Mouse (Mus musculus) lung, embryonic 16.5 days (tissue): ENCODE measurements around the gene Dlg4. TPM values are rescaled to one million over a fixed set of nuclear protein-coding genes. Genes with fewer than 3 reads are reported as not detected.
A peak's percentile ranks its signal among the peaks of the same experiment; 100 is the strongest.
"Not testable (repeated sequence)": the region's sequence is repeated elsewhere in the genome, so short reads cannot be mapped to it uniquely, and the experiment has no call there.

ENCODE experiments used
- ATAC-seq: fragments of 200-750 bp; cut with Nextera tagmentation; 2 replicates; pipeline ENCODE4 v1.8.0; 2017; ENCODE audit warnings: low read depth, mild to moderate bottlenecking, moderate library complexity
- H3K27ac ChIP-seq: fragments of 300-500 bp; sonication (generic); 2 replicates; pipeline ENCODE4 v1.5.1; 2014; ENCODE audit warnings: mild to moderate bottlenecking, control low read depth, low read length
- H3K27me3 ChIP-seq: fragments of 300-500 bp; sonication (generic); 2 replicates; pipeline ENCODE4 v1.6.1; 2014; ENCODE audit warnings: low read depth, low read length, mixed read lengths; ENCODE audit not compliant: control insufficient read depth, insufficient read depth
- H3K36me3 ChIP-seq: fragments of 300-500 bp; sonication (generic); 2 replicates; pipeline ENCODE4 v1.6.1; 2014; ENCODE audit warnings: low read length; ENCODE audit not compliant: control insufficient read depth, insufficient read depth
- H3K4me1 ChIP-seq: fragments of 300-500 bp; sonication (generic); replicated peaks from 2 replicates; pipeline ENCODE4 v1.6.1; 2014; ENCODE audit warnings: low read length, mixed read lengths; ENCODE audit not compliant: control insufficient read depth, insufficient read depth
- H3K4me2 ChIP-seq: fragments of 300-500 bp; sonication (generic); 2 replicates; pipeline ENCODE4 v1.6.1; 2014; ENCODE audit warnings: low read depth, low read length, control low read depth
- H3K4me3 ChIP-seq: fragments of 300-500 bp; sonication (generic); 2 replicates; pipeline ENCODE4 v1.5.1; 2014; ENCODE audit warnings: mild to moderate bottlenecking, low read length, control low read depth
- H3K9ac ChIP-seq: fragments of 300-500 bp; sonication (generic); 2 replicates; pipeline ENCODE4 v1.6.1; 2014; ENCODE audit warnings: low read length, control low read depth
- H3K9me3 ChIP-seq: fragments of 300-500 bp; sonication (generic); 2 replicates; pipeline ENCODE4 v1.6.1; 2016; ENCODE audit warnings: low read length; ENCODE audit not compliant: control insufficient read depth
- WGBS: fragments of 180-500 bp; shearing (Covaris S2); extraction: QIAGEN DNeasy Blood & Tissue Kit; methylation state at CpG from one replicate; pipeline ENCODE4 v1.1.7; 2014; 5-methylcytosine and 5-hydroxymethylcytosine counted together
- polyA plus RNA-seq: library from polyadenylated mRNA; unstranded; fragments of >200 nt; fragmentation: Nextera tagmentation; extraction: Ambion mirVana; gene quantifications from 2 replicates; pipeline ENCODE4 v1.2.1, GENCODE M21; 2015

Gene Dlg4
- polyA plus RNA-seq, 1 experiment from 2014 or later, result 7.9 TPM

DNA sequence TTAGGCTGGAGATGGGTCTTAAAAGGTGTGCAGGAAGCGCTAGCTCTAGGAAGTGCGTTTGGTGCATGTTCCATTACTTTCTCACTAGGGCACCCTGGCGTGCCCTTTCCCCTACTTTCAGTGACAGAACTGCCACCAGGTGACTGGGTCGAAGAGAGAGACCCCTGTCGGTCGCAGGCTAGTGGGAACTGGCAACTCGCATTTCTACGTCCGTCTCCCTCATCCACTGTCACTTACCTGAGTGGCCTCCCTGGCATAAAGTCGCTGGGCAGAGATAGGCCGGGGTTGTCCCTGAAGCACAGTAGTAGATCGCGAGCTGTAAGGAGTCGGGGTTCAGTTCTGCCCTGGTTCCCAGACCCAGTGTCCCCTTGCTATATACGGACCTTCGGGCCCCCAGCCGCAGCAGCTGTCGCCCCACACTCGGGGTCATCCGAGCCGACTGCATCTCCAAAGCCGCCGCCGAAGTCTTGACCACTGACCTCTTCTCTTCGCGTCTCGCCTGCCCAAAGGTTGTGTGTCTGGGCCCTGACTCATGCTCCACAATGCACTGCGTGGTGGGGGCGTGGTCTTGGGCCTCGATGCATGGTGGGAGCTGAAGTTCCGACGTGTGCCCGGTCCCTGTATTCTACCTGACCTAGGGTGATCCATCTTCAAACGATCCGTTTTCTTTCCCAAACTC is 1.7 kb upstream of the Dlg4 start, which contains the start of gene Acadvl:
TSS of gene Acadvl (minus strand) at position 532 of the 679 bp plus-strand sequence.
- peak within 1 kb of the TSS; percentile 57 for H3K27ac ChIP-seq
- H3K4me1 ChIP-seq, result peaks cover 33% of the 10 kb centered on the region
- H3K27me3 ChIP-seq, result no peaks in the 10 kb centered on the region
- ATAC-seq, result peak; percentile 85
- peaks cover 26% of the 10 kb centered on the region for H3K36me3 ChIP-seq
- H3K9ac ChIP-seq, result peak within 1 kb of the TSS; percentile 79
- H3K4me2 ChIP-seq, result peak within 1 kb of the TSS; percentile 89
- no peaks in the 10 kb centered on the region for H3K9me3 ChIP-seq
- WGBS, result under 1% methylated on average over 35 of the region's 35 CpGs
- peak within 1 kb of the TSS; percentile 74 for H3K4me3 ChIP-seq

DNA sequence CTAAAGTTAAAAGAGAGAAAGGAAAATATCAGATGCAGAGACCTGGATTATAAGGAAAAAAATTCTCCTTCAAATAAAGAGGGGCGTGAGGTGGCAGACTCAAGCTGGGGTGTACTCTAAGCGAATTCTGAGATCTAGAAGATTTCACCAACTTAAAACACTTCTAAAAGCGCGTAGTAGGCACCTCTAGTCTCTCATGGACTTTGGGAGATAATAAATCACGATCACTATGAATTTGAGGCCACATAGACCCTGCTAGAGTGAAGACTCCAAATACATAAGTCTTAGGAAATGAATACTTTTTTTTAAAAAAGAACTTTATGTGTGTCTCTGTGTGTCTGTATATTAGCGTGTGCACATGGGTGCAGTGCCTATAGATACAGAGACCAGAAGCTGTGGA is 1.1 kb upstream of the Dlg4 start:
- peaks cover 39% of the 10 kb centered on the region for H3K4me1 ChIP-seq
- H3K4me3 ChIP-seq, result peak overlapping the region; percentile 74
- no peaks in the 10 kb centered on the region for H3K27me3 ChIP-seq
- H3K4me2 ChIP-seq, result peak overlapping the region; percentile 89
- no peak for ATAC-seq
- H3K9ac ChIP-seq, result 0 out of 2 replicates have a peak overlapping the region, but pooled peaks have one; percentile 79
- H3K27ac ChIP-seq, result no peak overlapping the region
- H3K36me3 ChIP-seq, result peaks cover 20% of the 10 kb centered on the region
- H3K9me3 ChIP-seq, result no peaks in the 10 kb centered on the region
- WGBS, result 62% methylated on average over 6 of the region's 6 CpGs

DNA sequence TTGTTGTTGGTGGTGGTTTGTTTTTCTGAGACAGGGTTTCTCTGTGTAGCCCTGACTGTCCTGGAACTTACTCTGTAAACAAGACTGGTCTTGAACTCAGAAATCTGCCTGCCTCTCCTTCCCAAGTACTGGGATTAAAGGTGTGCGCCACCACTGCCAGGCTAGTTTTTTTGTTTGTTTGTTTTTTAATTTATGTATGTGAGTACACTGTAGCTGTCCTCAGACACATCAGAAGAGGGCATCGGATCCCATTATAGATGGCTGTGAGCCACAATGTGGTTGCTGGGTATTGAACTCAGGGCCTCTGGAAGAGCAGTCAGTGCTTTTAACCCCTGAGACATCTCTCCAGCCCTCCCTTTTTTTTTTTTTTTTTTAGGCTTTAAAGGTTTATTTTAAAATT is 565 bp upstream of the Dlg4 start:
- not testable (repeated sequence) for H3K9ac ChIP-seq, H3K4me2 ChIP-seq, ATAC-seq, H3K27ac ChIP-seq, H3K9me3 ChIP-seq, H3K27me3 ChIP-seq, H3K4me3 ChIP-seq
- Histone ChIP-seq H3K36me3 (peaks cover 16% of the 10 kb centered on the region), H3K4me1 (peaks cover 40% of the 10 kb centered on the region)
- 68% methylated on average over 2 of the region's 2 CpGs for WGBS

- 37% methylated on average over 7 of the region's 7 CpGs for WGBS
- peaks cover 45% of the 10 kb centered on the region for H3K4me1 ChIP-seq
- H3K9ac ChIP-seq, result peak overlapping the region; percentile 84
- H3K36me3 ChIP-seq, result peaks cover 6% of the 10 kb centered on the region
- H3K4me3 ChIP-seq, result no peak overlapping the region
- H3K27ac ChIP-seq, result no peak overlapping the region
- ATAC-seq, result no peak
- peak overlapping the region; percentile 92; the same call in 1 of the 2 replicates for H3K4me2 ChIP-seq
- no peaks in the 10 kb centered on the region for H3K27me3 ChIP-seq
- no peaks in the 10 kb centered on the region for H3K9me3 ChIP-seq
Measured at GRCm38 (mm10) chr11:70017199-70017767, 541 bp downstream of the Dlg4 start.

DNA sequence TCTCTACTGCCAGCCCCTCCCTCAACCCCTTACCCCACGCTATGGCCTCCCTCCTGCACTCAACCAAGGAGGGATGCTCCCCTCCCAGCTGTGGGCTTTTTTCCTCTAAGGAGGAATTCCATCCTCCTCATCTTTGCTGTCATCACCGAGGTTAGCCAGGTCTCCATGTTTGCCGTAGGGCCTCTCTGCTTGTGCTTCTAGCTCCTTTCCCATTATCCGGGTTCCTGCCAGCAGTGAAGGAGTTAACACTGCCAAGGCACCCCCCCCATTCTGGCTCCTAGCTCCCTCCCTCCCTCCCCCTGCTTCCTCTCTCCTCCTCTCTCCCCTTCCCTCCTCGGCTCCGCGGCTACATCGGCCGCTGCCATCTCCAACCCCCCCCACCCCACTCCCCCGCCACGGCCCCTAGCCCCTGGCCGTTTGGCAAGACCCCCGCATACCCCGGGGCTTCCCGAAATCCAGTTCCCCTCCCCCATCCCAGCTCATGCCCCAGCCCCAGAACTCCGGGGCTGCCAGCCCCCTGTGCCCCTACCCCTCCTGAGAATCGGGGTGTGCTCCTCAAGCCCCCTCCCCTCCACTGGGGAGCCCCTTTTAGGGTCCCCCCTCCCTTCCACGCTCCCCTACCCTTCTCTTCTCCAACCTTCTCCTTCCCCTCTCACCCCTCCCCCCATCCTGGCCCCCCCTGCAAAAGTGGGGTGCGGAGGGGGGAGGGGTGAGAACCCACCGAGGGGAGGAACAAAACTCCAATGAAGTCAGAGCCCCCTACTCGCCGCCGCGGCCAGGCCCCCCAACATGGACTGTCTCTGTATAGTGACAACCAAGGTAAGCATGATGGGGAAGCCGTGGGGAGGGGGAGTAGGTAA is 1.6 kb downstream of the Dlg4 start:
- Histone ChIP-seq H3K4me3 (peak overlapping the region; percentile 63), H3K4me1 (peaks cover 46% of the 10 kb centered on the region), H3K9me3 (no peaks in the 10 kb centered on the region), H3K9ac (peak overlapping the region; percentile 84), H3K27ac (peak overlapping the region; percentile 81), H3K27me3 (no peaks in the 10 kb centered on the region), H3K4me2 (peak overlapping the region; percentile 92), H3K36me3 (no peaks in the 10 kb centered on the region)
- WGBS, result 2% methylated on average over 24 of the region's 25 CpGs
- ATAC-seq, result no peak

GRCm38 (mm10) chr11:70019495-70020021 is 2.8 kb downstream of the Dlg4 start:
- H3K9ac ChIP-seq, result peak overlapping the region; percentile 39; the same call in 1 of the 2 replicates
- 8% methylated on average over 1 of the region's 2 CpGs for WGBS

DNA sequence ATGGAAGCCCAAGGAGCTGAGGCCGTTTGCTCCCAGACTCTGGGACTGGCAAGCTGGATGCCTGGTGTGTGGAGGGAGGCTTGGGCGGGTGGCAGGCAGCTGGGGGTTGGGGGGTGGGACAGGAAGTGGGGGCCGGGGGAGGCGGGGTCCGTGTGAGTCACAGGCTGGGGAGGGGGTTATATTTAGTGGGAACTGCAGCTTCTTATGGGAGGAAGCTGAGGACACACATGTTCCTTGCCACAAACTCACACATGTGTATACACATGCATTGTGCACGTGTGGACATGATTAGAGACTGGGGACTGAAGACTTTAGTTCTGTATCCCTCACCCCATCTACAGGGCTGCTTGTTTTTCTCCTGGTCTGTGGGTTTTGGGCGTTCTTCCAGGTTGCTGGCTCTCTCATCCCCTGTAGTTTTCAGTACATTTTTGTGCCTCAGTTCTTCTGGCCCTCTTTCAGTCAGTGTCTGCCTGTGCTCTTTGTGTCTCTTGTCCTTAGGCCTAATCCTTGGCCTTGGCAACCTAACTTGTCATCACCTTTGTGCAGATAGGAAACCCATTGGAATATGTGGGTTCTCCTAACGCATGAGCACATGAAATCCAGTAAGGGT is 3.4 kb downstream of the Dlg4 start:
- H3K27ac ChIP-seq, result peak overlapping the region; percentile 69
- peak overlapping the region; percentile 92 for H3K4me2 ChIP-seq
- H3K36me3 ChIP-seq, result no peaks in the 10 kb centered on the region
- H3K9ac ChIP-seq, result peak overlapping the region; percentile 39; the same call in 1 of the 2 replicates
- H3K27me3 ChIP-seq, result 0 out of 2 replicates have a peak, but pooled peaks cover 2% of the 10 kb centered on the region
- ATAC-seq, result no peak
- H3K4me1 ChIP-seq, result peaks cover 43% of the 10 kb centered on the region
- 14% methylated on average over 8 of the region's 8 CpGs for WGBS
- H3K4me3 ChIP-seq, result peak overlapping the region; percentile 63
- H3K9me3 ChIP-seq, result no peaks in the 10 kb centered on the region

More at GRCm38 (mm10) chr11:70019495-70020021, 2.8 kb downstream of the Dlg4 start:
- peak overlapping the region; percentile 43 for H3K27ac ChIP-seq
- no peaks in the 10 kb centered on the region for H3K36me3 ChIP-seq
- H3K27me3 ChIP-seq, result 0 out of 2 replicates have a peak, but pooled peaks cover 2% of the 10 kb centered on the region
- H3K4me2 ChIP-seq, result peak overlapping the region; percentile 92
- peak overlapping the region; percentile 63 for H3K4me3 ChIP-seq
- no peaks in the 10 kb centered on the region for H3K9me3 ChIP-seq
- H3K4me1 ChIP-seq, result peaks cover 46% of the 10 kb centered on the region
- no peak for ATAC-seq

DNA sequence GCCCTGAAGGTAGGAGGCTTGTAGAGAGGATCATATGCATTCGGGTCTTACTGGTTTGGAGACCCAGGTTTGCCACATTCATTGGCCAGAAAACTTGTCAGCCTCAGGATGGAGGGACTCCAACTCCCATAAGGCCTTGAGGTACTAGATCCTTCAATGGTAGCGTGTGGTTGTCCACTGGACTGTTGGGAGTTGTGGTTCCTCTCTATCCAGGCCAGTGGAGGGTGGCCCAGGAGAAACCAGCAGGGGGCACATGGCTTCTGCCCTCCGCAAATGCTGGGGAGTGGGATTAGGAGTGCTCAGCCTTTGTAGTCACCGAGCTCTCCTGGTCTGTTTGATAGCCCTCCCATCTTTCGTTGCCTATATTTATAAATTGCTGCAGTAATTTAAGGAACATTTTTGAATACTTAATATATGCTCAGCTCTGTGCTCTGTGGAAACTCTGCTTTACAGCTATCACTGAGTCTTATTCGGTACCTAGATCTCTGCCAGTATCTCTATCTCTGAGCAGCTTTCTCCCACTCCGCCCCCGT is 4.1 kb downstream of the Dlg4 start:
- Histone ChIP-seq H3K27ac (peak overlapping the region; percentile 78), H3K9me3 (no peaks in the 10 kb centered on the region), H3K9ac (peak overlapping the region; percentile 59), H3K4me2 (peak overlapping the region; percentile 92), H3K36me3 (no peaks in the 10 kb centered on the region), H3K4me1 (peaks cover 43% of the 10 kb centered on the region), H3K27me3 (0 out of 2 replicates have a peak, but pooled peaks cover 2% of the 10 kb centered on the region), H3K4me3 (peak overlapping the region; percentile 63)
- under 1% methylated on average over 8 of the region's 8 CpGs for WGBS
- peak; percentile 89 for ATAC-seq
